Mouse (Mus musculus) gastrocnemius, adult 18-20 months (tissue): ENCODE results near the gene Zfp110. TPM values are rescaled to one million over a fixed set of nuclear protein-coding genes. Genes with fewer than 3 reads are reported as not detected.

ENCODE experiments used
- DNase-seq: peaks from one replicate; pipeline ENCODE4 v3.0.0; 2021; ENCODE audit warnings: low spot score
- total RNA-seq, 2 experiments: library from RNA; stranded (reverse); gene quantifications; 2 replicates each; pipeline ENCODE4 v1.2.3; 2021

Zfp110 gene
- total RNA-seq, 2 experiments from 2014 or later: 12.3 to 12.6 TPM

DNA sequence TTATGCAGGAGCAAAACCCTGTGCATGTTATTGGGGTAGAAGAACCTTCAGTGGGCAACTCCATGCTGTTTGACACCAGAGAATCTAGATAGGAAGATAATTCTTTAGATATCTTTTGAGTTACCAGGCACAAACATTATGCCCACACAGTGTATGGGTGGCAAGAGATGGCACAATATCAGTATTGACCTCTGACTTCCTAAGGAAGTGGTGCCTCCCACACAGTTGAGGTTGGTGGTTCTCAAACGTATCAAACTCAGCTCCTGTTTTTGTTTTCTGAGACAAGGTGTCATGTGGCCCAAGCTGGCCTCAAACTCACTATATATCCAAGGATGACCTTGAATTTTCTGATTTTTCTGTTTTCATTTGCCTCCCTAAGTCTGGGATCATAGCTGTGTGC lies 56.8 kb downstream of the Zfp110 start:
- no peak for DNase-seq

DNA sequence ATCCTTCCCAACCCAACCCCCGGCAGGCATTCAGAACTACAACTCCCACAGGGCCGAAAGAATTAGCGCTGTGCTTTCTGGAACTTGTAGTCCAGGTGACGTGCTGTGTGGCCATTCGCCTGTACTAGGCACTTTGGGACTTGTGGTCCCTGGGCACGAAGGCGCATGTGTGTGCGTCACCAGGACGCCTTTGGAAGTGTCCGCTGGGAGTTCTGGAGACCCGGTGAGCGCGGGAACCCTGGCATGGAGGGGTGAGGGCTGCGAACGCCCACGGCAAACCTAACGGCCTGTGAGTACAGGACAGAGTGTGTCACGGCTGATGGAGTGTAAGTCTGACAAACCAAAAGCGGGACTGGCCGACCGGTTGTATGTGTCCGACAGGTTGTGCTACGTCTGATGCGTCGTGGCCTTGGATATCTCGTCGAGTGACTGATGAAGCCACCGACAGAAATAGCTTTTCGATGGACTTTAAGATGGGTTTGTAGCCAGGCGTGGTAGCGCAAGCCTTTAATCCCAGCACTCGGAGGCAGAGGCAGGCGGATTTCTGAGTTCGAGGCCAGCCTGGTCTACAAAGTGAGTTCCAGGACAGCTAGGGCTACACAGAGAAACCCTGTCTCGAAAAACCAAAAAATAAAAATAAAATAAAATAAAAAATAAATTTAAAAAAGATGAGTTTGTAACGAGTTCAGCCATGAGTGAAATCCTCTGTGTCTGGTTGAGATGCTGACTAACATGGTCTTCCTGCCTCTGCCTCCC lies 63.3 kb downstream of the Zfp110 start, which contains the start of gene Zscan22:
Zscan22 (plus strand) TSS at position 161 of the 756 bp plus-strand sequence.
- DNase-seq: peak; percentile 96

Other genes starting within 250 kb of the Zfp110 start
- gene Vmn2r53, start 226.0 kb upstream of the Zfp110 start, total RNA-seq: not detected
- gene Vmn2r54, start 194.4 kb upstream of the Zfp110 start, total RNA-seq: not detected
- not detected for gene Vmn2r55, start 149.8 kb upstream of the Zfp110 start, total RNA-seq
- not detected for gene Vmn2r56, start 99.8 kb upstream of the Zfp110 start, total RNA-seq
- gene Zscan18, start 31.1 kb upstream of the Zfp110 start, total RNA-seq: 1 to 10 TPM in 1 of 2 experiments, under 1 TPM in 1; 0.36 to 1.2 TPM
- 1 to 10 TPM; 3.6 to 4.5 TPM for gene Zfp329, start 15.9 kb upstream of the Zfp110 start, total RNA-seq
- 1 to 10 TPM; 1.8 to 2.2 TPM for gene Zfp128, start 46.4 kb downstream of the Zfp110 start, total RNA-seq
- 1 to 10 TPM; 2.8 to 3.4 TPM for gene Zscan22, start 63.1 kb downstream of the Zfp110 start, total RNA-seq
- gene Rps5, start 87.5 kb downstream of the Zfp110 start, total RNA-seq: 100 to 1,000 TPM; 586 to 589 TPM
- under 1 TPM; 0.46 to 0.59 TPM for gene Rnf225, start 92.7 kb downstream of the Zfp110 start, total RNA-seq
- gene Zfp324, start 131.1 kb downstream of the Zfp110 start, total RNA-seq: 1 to 10 TPM; 1.4 to 1.5 TPM
- 1 to 10 TPM; 1.9 to 2.1 TPM for gene Zfp446, start 143.1 kb downstream of the Zfp110 start, total RNA-seq
- gene Slc27a5, start 163.4 kb downstream of the Zfp110 start, total RNA-seq: under 1 TPM in 1 of 2 experiments, not detected in 1; 0.28 TPM
- 10 to 100 TPM; 63.6 to 65.9 TPM for gene Trim28, start 164.4 kb downstream of the Zfp110 start, total RNA-seq
- 1 to 10 TPM; 3.2 to 4.0 TPM for gene Zbtb45, start 175.3 kb downstream of the Zfp110 start, total RNA-seq
- 100 to 1,000 TPM in 1 of 2 experiments, 10 to 100 TPM in 1; 95.4 to 103 TPM for gene Chmp2a, start 200.0 kb downstream of the Zfp110 start, total RNA-seq
- gene Ube2m, start 203.5 kb downstream of the Zfp110 start, total RNA-seq: 100 to 1,000 TPM; 148 to 149 TPM
- gene Mzf1, start 220.0 kb downstream of the Zfp110 start, total RNA-seq: under 1 TPM; 0.62 to 0.71 TPM